Mouse (Mus musculus) spleen, postnatal 14 days (tissue): Measurements from ENCODE around the gene Lypd4.
"Not testable (repeated sequence)": the region's sequence is repeated elsewhere in the genome, so short reads cannot be mapped to it uniquely, and the experiment has no call there.

Source experiments
- DNase-seq, 2 experiments: peaks; one replicate each; pipeline ENCODE4 v3.0.0; 2021 to 2022; ENCODE audit warnings: low spot score in 2 of 2

Lypd4 gene

DNA sequence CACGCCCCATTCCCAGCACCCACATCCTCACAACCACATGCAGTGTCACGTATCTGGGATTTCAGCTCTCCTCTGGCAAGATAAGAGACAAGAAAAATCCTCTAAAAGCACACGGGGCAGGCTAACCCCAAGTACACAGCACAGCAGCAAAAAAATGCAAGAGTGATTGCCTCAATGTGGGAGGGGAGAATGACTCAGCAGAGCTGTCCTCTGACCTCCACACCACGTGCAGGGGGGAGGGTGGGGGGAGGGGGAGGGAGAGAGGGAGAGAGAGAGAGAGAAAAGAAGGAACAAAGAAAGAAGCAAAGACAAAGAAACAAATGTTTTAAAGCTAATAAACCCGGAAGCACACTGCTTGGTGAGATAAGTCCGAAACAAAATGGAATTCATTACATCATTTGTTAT lies 18.8 kb downstream of the Lypd4 start:
- no peak for DNase-seq

DNA sequence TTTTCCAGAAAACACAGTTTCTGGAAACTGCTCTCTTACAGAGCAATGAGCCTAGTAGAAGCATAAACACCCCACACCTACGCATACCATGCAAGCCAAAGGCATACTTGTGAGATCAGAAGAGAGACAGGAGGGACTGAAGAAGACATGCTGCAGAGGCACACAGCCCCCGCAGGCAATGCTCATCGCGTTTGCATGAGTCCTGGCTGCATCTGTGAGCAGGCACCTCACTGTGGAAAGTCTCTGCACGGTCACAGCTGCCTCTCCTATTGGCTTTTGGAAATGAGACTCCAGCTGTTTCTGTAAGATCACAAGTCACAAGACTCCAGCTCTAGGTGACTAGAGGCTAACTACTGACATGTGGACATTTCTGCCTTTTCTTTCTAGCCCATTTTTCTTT lies 19.6 kb downstream of the Lypd4 start:
- DNase-seq, result no peak

DNA sequence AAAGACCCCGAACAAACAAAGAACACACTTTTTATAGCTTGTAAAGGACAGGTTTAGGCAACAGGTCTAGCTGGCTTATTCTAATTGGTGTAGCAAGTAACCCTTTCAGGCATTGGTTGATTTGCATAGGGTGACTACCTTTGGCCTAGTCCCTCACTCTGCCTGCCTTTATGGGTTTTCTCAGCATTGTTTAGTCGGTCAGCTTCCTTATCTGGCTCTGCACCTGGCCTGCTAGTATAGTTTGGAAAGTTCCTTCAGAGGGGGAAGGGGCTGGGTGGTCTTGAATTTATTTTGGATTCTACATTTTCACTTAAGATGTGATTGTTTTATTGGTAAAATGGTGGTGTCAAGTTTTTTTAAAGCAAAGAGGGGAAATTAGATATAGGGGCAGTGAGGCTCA lies 23.2 kb downstream of the Lypd4 start:
- DNase-seq, result not testable (repeated sequence)

DNA sequence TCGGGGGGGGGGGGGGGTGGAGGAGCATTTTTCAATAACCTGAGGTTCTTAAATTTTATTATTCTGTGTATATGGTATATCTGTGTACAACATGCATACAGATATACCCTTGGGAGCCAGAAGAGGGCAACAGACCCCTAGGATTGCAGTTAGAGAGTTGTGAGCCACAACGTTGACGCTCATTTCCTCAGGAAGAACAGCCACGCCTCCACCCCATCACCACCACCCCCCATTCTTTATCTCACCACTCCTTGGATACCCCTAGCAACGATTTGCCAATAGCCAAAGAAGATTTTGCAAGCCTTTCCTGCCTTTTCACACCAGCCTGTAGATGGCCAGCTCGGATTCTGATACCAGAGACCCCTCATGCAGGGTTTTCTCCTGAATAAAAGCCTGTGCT lies 24.0 kb downstream of the Lypd4 start:
- DNase-seq, result no peak

DNA sequence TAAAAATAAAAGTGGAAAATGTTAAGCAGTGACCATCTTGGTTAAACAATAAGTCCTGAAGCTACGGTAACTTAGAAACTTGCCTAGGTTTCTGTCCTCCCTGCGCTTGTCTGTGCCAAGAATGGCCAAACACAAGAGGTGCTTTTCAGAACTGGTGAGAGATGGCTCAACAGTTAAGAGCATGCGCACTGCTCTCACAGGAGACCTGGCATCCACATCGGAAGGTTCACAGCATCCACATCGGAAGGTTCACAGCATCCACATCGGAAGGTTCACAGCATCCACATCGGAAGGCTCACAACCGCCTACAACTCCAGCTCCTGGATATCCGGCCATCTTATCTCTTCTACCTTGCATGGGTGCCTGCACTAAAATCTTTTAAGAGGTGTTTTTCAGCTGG lies 24.6 kb downstream of the Lypd4 start:
- DNase-seq, result no peak

GRCm38 (mm10) chr7:24844144-24844543 lies 25.6 kb downstream of the Lypd4 start:
- no peak for DNase-seq

- DNase-seq, result no peak
Measured at GRCm38 (mm10) chr7:24841009-24841408, 28.7 kb downstream of the Lypd4 start.

DNA sequence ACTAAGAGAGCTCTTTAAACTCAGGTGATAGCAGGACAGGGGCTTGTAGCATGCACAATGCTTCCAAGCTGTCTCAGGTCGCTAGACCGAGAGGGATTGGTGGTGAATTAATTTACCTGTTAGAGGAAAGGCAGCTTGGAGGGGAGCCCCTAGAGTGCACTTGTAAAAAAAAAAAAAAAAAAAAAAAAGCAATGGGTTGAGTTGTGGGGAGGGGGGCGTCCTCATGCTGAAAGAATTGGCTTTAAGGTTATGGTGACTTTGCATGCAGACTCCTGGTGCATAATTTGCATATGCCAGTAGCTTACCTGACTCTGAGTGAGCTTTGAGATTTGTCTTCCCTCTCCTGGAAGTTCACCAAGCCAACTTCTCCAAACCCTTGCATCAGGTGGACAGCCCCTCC lies 29.4 kb downstream of the Lypd4 start:
- DNase-seq, result no peak

- DNase-seq, result no peak
Measured at GRCm38 (mm10) chr7:24839410-24839808, 30.3 kb downstream of the Lypd4 start.

- DNase-seq, result not testable (repeated sequence)
Measured at GRCm38 (mm10) chr7:24838732-24839409, 30.9 kb downstream of the Lypd4 start.

DNA sequence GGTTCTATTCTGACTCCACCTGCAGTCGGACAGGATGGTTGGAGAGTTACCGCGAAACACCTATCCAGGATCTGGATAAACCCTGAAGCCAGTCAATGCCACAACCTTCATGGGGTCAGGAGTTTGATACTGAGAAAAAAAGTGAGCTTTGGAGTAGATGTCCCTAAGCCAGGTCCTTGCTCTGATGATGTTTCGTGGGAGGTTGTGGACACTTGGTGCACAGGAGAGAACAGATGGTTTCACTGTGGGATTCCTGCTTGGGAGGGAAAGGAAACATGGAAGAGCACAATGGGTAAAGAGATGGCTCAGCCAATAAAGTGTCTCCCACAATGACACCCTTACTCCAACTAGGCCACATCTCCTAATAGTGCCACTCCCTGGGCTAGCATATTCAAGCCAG lies 42.6 kb downstream of the Lypd4 start:
- no peak for DNase-seq

DNA sequence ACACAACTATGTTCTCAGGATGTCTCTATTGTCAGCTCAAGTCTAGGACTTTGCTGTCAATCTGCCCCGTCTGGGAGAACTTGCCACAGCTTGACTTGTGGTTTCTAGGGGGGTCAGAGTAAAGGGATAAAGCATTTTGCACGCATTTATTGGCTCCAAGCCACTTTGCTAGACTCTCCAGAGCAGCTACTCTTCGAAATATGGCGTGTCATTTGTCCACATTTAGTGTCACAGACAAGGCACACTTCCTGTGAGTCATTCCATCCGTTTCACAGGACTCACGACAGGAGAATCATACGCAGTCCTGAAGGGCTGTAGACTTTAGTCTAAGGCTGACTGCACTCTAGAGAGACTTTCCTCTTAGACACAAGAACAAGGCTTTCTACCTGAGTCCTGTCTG lies 45.3 kb downstream of the Lypd4 start:
- no peak for DNase-seq

DNA sequence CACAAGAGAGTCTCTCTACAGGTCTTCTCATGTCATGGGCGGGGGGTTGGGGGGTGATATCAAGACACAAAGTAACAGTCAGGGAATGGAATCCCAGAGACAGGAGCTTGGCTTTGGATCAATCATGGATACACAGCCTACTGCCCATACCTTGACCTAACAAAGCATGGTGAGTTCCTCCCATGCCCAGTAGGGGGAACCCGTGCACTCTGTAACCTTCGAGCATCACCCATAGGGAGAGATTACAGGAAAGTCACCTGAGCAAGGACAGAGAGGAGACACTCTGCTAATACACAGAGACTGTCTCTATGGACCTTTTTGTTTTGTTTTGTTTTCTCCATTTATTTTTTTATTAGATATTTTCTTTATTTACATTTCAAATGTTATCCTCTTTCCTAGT lies 52.2 kb downstream of the Lypd4 start:
- DNase-seq, result peak; percentile 65 to 80
